Mouse (Mus musculus) right cerebral cortex, adult 18-20 months (tissue): ENCODE measurements around the gene Rfx4.

Experiments
- DNase-seq: peaks from one replicate; pipeline ENCODE4 v3.0.0; 2022; ENCODE audit warnings: mixed read lengths

Rfx4 gene

GRCm38 (mm10) chr10:84913148-84913547 is 157.3 kb downstream of the Rfx4 start:
- no peak for DNase-seq

- DNase-seq: no peak
Measured at GRCm38 (mm10) chr10:84915476-84915875, 159.6 kb downstream of the Rfx4 start.

GRCm38 (mm10) chr10:84916810-84917730 is 161.2 kb downstream of the Rfx4 start, which contains the start of gene Ric8b:
Gene Ric8b, plus strand, starts transcription at chr10:84917616.
- DNase-seq: peak; percentile 97

GRCm38 (mm10) chr10:84917731-84918095 is 161.9 kb downstream of the Rfx4 start:
- DNase-seq: no peak

- DNase-seq: no peak
Measured at GRCm38 (mm10) chr10:84926336-84926735, 170.5 kb downstream of the Rfx4 start.

GRCm38 (mm10) chr10:84926885-84927284 is 171.0 kb downstream of the Rfx4 start:
- no peak for DNase-seq

- DNase-seq: no peak
Measured at GRCm38 (mm10) chr10:84928465-84928864, 172.6 kb downstream of the Rfx4 start.

GRCm38 (mm10) chr10:84935553-84936209 is 179.8 kb downstream of the Rfx4 start:
- DNase-seq: no peak

- no peak for DNase-seq
Measured at GRCm38 (mm10) chr10:84936832-84937515, 181.1 kb downstream of the Rfx4 start.

- DNase-seq: no peak
Measured at GRCm38 (mm10) chr10:84938094-84938820, 182.4 kb downstream of the Rfx4 start.

GRCm38 (mm10) chr10:84938886-84939285 is 183.0 kb downstream of the Rfx4 start:
- no peak for DNase-seq

- no peak for DNase-seq
Measured at GRCm38 (mm10) chr10:84940356-84940755, 184.5 kb downstream of the Rfx4 start.

GRCm38 (mm10) chr10:84945692-84946091 is 189.8 kb downstream of the Rfx4 start:
- DNase-seq: no peak

GRCm38 (mm10) chr10:84948970-84949683 is 193.3 kb downstream of the Rfx4 start:
- DNase-seq: peak; percentile 30

GRCm38 (mm10) chr10:84949684-84950010 is 193.8 kb downstream of the Rfx4 start:
- DNase-seq: no peak

- peak; percentile 32 for DNase-seq
Measured at GRCm38 (mm10) chr10:84950384-84950783, 194.5 kb downstream of the Rfx4 start.

GRCm38 (mm10) chr10:84954236-84954635 is 198.4 kb downstream of the Rfx4 start:
- DNase-seq: no peak
